Mouse (Mus musculus) liver, embryonic 14.5 days (tissue): Measurements from ENCODE around the gene Fars2. TPM values are rescaled to one million over a fixed set of nuclear protein-coding genes. Genes with fewer than 3 reads are reported as not detected.

ENCODE experiments used
- ATAC-seq: fragments of 200-750 bp; cut with Nextera tagmentation; 2 replicates; pipeline ENCODE4 v1.8.0; 2017; ENCODE audit warnings: moderate number of reproducible peaks, mild to moderate bottlenecking, moderate library complexity; ENCODE audit not compliant: insufficient read depth
- DNase-seq, 3 experiments: peaks; one replicate each; pipeline ENCODE4 v3.0.0-alpha.2; 2012 to 2013; ENCODE audit warnings: low read depth in 3 of 3, low spot score in 3 of 3
- H3K27ac ChIP-seq: fragments of 300-500 bp; sonication (generic); 2 replicates; pipeline ENCODE4 v1.5.1; 2014; ENCODE audit warnings: moderate library complexity, mild to moderate bottlenecking, control low read depth, inconsistent platforms
- H3K27me3 ChIP-seq: fragments of 300-500 bp; sonication (generic); 2 replicates; pipeline ENCODE4 v1.6.1; 2014; ENCODE audit warnings: mild to moderate bottlenecking, low read length, moderate library complexity; ENCODE audit not compliant: control insufficient read depth, insufficient read depth
- H3K36me3 ChIP-seq: fragments of 300-500 bp; sonication (generic); replicated peaks from 2 replicates; pipeline ENCODE4 v1.6.1; 2014; ENCODE audit warnings: low read depth; ENCODE audit not compliant: control insufficient read depth, insufficient read depth
- H3K4me1 ChIP-seq, 2 experiments: fragments of 200-500 bp in 1 of 2; fragments of 300-500 bp in 1 of 2; sonication (generic) in 1 of 2; replicated peaks; 2 replicates each; pipeline ENCODE4 v1.6.1; 2012 to 2014; ENCODE audit warnings: antibody characterized with exemption in 1 of 2, inconsistent platforms in 1 of 2, low read length in 1 of 2; ENCODE audit not compliant: control insufficient read depth in 2 of 2, insufficient read depth in 2 of 2
- H3K4me2 ChIP-seq: fragments of 300-500 bp; sonication (generic); 2 replicates; pipeline ENCODE4 v1.6.1; 2014; ENCODE audit warnings: low read depth, mild to moderate bottlenecking, control low read depth, moderate library complexity
- H3K4me3 ChIP-seq, 2 experiments: fragments of 200-500 bp in 1 of 2; fragments of 300-500 bp in 1 of 2; sonication (generic) in 1 of 2; 2 replicates each; pipeline ENCODE4 v1.5.1; 2012 to 2014; ENCODE audit warnings: low read depth in 2 of 2, low read length in 2 of 2, mild to moderate bottlenecking in 2 of 2, control low read depth in 1 of 2, inconsistent platforms in 1 of 2, moderate library complexity in 1 of 2; ENCODE audit not compliant: insufficient read depth in 1 of 2
- H3K9ac ChIP-seq: fragments of 300-500 bp; sonication (generic); replicated peaks from 2 replicates; pipeline ENCODE4 v1.6.1; 2014; ENCODE audit warnings: mild to moderate bottlenecking, control low read depth, moderate library complexity
- H3K9me3 ChIP-seq: fragments of 300-500 bp; sonication (generic); 2 replicates; pipeline ENCODE4 v1.6.1; 2016; ENCODE audit warnings: low read length, mixed read lengths; ENCODE audit not compliant: control insufficient read depth
- CTCF ChIP-seq: IDR thresholded peaks from 2 replicates; pipeline ENCODE4 v1.5.1; 2016; ENCODE audit warnings: antibody characterized with exemption, low read depth, control low read depth
- EP300 ChIP-seq: IDR thresholded peaks from 2 replicates; pipeline ENCODE4 v1.6.1; 2016; ENCODE audit warnings: antibody characterized with exemption, low read depth
- WGBS: fragments of 180-500 bp; shearing (Covaris S2); extraction: QIAGEN DNeasy Blood & Tissue Kit; methylation state at CpG from one replicate; pipeline ENCODE4 v1.1.7; 2014; ENCODE audit not compliant: insufficient replicate concordance; 5-methylcytosine and 5-hydroxymethylcytosine counted together
- polyA plus RNA-seq, 2 experiments: library from polyadenylated mRNA; depleted of rRNA in 1 of 2; stranded (reverse) in 1 of 2; unstranded in 1 of 2; fragments of >200 nt; fragmentation: Nextera tagmentation in 1 of 2; extraction: Ambion mirVana in 1 of 2; gene quantifications; 2 replicates each; pipeline versions ENCODE4 v1.2.1 to v1.2.3; 2012 to 2014

Gene Fars2
- polyA plus RNA-seq, 2 experiments = 18.8 to 23.0 TPM

DNA sequence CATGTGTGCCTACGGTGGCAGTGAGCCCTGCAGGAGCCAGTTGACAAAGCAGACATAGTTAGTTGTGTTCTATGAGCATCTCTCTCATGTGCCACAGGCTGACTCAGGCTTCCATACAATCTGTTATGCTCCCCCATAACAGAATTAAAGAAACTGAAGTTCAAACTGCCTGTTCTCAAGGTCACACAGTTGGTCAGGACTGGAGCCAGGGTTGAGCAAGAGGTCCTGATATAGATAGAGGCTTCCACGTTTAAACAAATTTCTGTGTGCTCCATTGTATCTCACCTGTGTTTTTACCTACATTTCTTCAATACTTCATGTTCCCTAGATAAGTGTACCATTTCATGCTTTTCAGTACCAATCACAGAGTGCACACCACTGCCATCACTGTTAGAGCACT, 362.9 kb downstream of the Fars2 start:
- Histone ChIP-seq H3K36me3 (no peaks in the 10 kb centered on the region), H3K9me3 (no peaks in the 10 kb centered on the region), H3K4me3 (no peak overlapping the region), H3K27me3 (no peaks in the 10 kb centered on the region), H3K9ac (no peak overlapping the region), H3K27ac (no peak overlapping the region), H3K4me1 (0 out of 4 replicates have a peak, but pooled peaks cover 0 to 2% of the 10 kb centered on the region in 2 experiments), H3K4me2 (no peak overlapping the region)
- TF ChIP-seq CTCF (no peak), EP300 (no peak)
- ATAC-seq = no peak
- WGBS = 67% methylated on average over 2 of the region's 2 CpGs
- DNase-seq = no peak

DNA sequence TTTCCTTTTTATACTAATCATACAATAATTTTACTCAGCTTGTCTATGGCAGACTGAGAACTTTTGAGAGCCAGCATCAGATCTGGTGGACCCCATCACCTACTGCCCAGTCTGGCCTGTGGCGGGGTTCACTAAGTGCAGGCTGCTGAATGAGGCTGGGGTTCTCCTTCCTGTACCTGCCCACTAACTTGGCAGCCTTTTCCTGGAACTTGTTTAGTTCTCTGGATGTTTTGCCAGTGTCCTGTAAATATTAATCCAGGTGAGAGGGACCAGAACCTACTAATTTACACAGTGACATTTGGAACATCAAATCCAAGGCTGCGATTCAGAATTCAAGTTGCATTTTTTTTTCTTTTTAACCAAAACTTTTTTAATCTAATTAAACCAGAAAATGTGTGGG, 367.2 kb downstream of the Fars2 start:
- no peak for ATAC-seq
- H3K4me1 ChIP-seq = 0 out of 4 replicates have a peak, but pooled peaks cover 0 to 2% of the 10 kb centered on the region in 2 experiments
- H3K4me3 ChIP-seq = no peak overlapping the region
- no peak overlapping the region for H3K4me2 ChIP-seq
- TF ChIP-seq EP300 = no peak
- TF ChIP-seq CTCF = no peak
- H3K27me3 ChIP-seq = no peaks in the 10 kb centered on the region
- no peak overlapping the region for H3K9ac ChIP-seq
- DNase-seq = no peak
- H3K9me3 ChIP-seq = no peaks in the 10 kb centered on the region
- no peak overlapping the region for H3K27ac ChIP-seq
- no peaks in the 10 kb centered on the region for H3K36me3 ChIP-seq
- 83% methylated on average over 2 of the region's 2 CpGs for WGBS

DNA sequence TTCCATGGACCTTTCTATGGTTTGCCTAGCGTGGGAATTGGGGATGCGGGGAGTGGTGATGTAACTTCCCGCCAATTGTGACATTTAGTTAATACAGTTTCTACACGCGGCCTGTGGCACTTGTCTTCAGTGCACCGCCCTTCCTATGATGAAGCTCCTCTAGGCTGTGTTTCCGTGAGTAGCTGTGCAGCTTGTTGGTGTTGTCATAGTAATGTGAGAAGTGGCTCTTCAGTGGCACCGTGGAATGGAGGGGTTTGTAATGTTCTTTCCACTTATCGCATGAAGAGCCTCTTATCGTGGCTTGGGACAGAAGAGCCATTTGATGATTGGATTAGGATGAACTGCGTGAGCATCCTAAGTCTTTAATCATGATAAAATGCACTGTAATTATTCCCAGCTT, 369.5 kb downstream of the Fars2 start:
- TF ChIP-seq CTCF (no peak), EP300 (no peak)
- ATAC-seq = no peak
- DNase-seq = no peak
- no peak overlapping the region for H3K9ac ChIP-seq
- 76% methylated on average over 11 of the region's 11 CpGs for WGBS
- H3K4me2 ChIP-seq = no peak overlapping the region
- H3K9me3 ChIP-seq = no peaks in the 10 kb centered on the region
- 0 out of 4 replicates have a peak, but pooled peaks cover 0 to 2% of the 10 kb centered on the region in 2 experiments for H3K4me1 ChIP-seq
- H3K27me3 ChIP-seq = no peaks in the 10 kb centered on the region
- H3K4me3 ChIP-seq = no peak overlapping the region
- no peak overlapping the region for H3K27ac ChIP-seq
- no peaks in the 10 kb centered on the region for H3K36me3 ChIP-seq

DNA sequence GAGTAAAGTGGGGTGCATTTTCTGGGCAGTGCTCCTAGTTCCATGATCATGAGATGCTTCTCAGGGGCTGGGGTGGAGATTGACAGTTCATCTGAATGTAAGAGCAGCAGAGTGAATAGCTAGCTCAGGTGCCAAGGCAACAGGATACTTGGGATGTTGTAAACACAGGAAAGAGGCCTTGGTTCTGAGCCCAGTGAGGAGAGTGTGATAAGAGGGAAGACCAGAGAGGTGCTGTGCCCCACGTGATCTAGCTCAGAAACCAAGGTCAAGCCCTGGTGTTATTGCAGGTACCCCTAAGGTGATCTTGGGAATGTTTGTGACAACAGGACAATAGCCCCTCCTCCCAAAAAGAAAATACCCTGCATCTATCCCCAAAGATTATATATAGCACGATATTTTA, 372.2 kb downstream of the Fars2 start:
- no peaks in the 10 kb centered on the region for H3K27me3 ChIP-seq
- ATAC-seq (no peak), DNase-seq (no peak)
- no peak overlapping the region for H3K9ac ChIP-seq
- H3K27ac ChIP-seq = no peak overlapping the region
- 38% methylated on average over 2 of the region's 2 CpGs for WGBS
- TF ChIP-seq CTCF (no peak), EP300 (no peak)
- H3K36me3 ChIP-seq = no peaks in the 10 kb centered on the region
- H3K9me3 ChIP-seq = no peaks in the 10 kb centered on the region
- H3K4me1 ChIP-seq = 0 out of 4 replicates have a peak, but pooled peaks cover 0 to 3% of the 10 kb centered on the region in 2 experiments
- H3K4me2 ChIP-seq = no peak overlapping the region
- no peak overlapping the region for H3K4me3 ChIP-seq

DNA sequence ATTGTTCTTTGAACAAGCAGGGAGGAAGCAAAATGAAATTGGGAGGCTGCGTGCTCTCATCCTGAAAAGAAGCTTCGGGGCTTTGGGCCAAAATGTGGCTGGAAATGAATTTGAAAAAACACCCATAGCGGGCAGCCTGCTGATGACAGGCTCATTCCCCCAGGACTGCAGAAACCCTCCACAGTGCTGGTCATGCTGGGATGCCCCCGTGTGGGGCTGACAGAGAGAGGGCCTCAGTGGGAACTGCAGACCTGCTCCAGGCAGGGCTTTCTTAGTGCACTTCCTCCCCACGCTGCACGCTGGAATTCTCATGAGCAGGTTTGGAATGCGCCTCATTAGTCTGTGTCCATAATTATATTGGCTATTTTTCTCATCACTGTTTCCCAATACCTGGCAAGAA, 373.4 kb downstream of the Fars2 start:
- no peaks in the 10 kb centered on the region for H3K27me3 ChIP-seq
- H3K4me3 ChIP-seq = no peak overlapping the region
- H3K4me2 ChIP-seq = no peak overlapping the region
- H3K36me3 ChIP-seq = no peaks in the 10 kb centered on the region
- H3K9ac ChIP-seq = no peak overlapping the region
- DNase-seq (no peak), ATAC-seq (no peak)
- WGBS = 68% methylated on average over 7 of the region's 7 CpGs
- H3K9me3 ChIP-seq = no peaks in the 10 kb centered on the region
- H3K27ac ChIP-seq = no peak overlapping the region
- TF ChIP-seq EP300 = no peak
- TF ChIP-seq CTCF = no peak
- 0 out of 4 replicates have a peak, but pooled peaks cover 0 to 5% of the 10 kb centered on the region in 2 experiments for H3K4me1 ChIP-seq
